Mouse (Mus musculus): ENCODE results near the gene Gm20479. TPM values are rescaled to one million over a fixed set of nuclear protein-coding genes. Genes with fewer than 3 reads are reported as not detected.

The Gm20479 gene
- polyA plus RNA-seq, 1 experiment from 2014 or later: 1.2 TPM

GRCm38 (mm10) chr7:27319411-27319810, 37.8 kb downstream of the Gm20479 start:
- WGBS: 91% methylated on average over 22 of the region's 22 CpGs
- no peak overlapping the region for H3K27ac ChIP-seq (ENCODE audit: low read depth)
- H3K4me1 ChIP-seq (replicated peaks; ENCODE audit: control insufficient read depth, insufficient read depth, low read length): no peaks in the 10 kb centered on the region
- H3K4me2 ChIP-seq (ENCODE audit: low read length): no peak overlapping the region
- DNase-seq (ENCODE audit: low spot score) (no peak), ATAC-seq (replicated peaks; ENCODE audit: low FRiP score, low TSS enrichment, low read depth) (no peak)
- H3K36me3 ChIP-seq (ENCODE audit: control insufficient read depth, insufficient read depth, low read length): peaks cover 61% of the 10 kb centered on the region
- peaks cover 4% of the 10 kb centered on the region; the same call in 1 of the 2 replicates for H3K9me3 ChIP-seq (ENCODE audit: control insufficient read depth, low read length)
- H3K9ac ChIP-seq (ENCODE audit: low read length): no peak overlapping the region
- H3K4me3 ChIP-seq (ENCODE audit: low read depth, low read length): no peak overlapping the region
- H3K27me3 ChIP-seq (replicated peaks; ENCODE audit: control insufficient read depth, insufficient read depth, low read length): no peaks in the 10 kb centered on the region

- no peak overlapping the region for H3K9ac ChIP-seq (ENCODE audit: low read length)
- no peak for ATAC-seq (replicated peaks; ENCODE audit: low FRiP score, low TSS enrichment, low read depth)
- H3K9me3 ChIP-seq (ENCODE audit: control insufficient read depth, low read length): peaks cover 8% of the 10 kb centered on the region; the same call in 1 of the 2 replicates
- no peaks in the 10 kb centered on the region for H3K27me3 ChIP-seq (replicated peaks; ENCODE audit: control insufficient read depth, insufficient read depth, low read length)
- WGBS: 52% methylated on average over 7 of the region's 7 CpGs
- H3K36me3 ChIP-seq (ENCODE audit: control insufficient read depth, insufficient read depth, low read length): peaks cover 46% of the 10 kb centered on the region
- no peaks in the 10 kb centered on the region for H3K4me1 ChIP-seq (replicated peaks; ENCODE audit: control insufficient read depth, insufficient read depth, low read length)
- H3K27ac ChIP-seq (ENCODE audit: low read depth): no peak overlapping the region
- DNase-seq (ENCODE audit: low spot score): no peak
- no peak overlapping the region for H3K4me2 ChIP-seq (ENCODE audit: low read length)
- no peak overlapping the region for H3K4me3 ChIP-seq (ENCODE audit: low read depth, low read length)
Measured at GRCm38 (mm10) chr7:27315958-27316357, 41.3 kb downstream of the Gm20479 start.

GRCm38 (mm10) chr7:27314393-27314792, 42.8 kb downstream of the Gm20479 start:
- H3K27me3 ChIP-seq (replicated peaks; ENCODE audit: control insufficient read depth, insufficient read depth, low read length): no peaks in the 10 kb centered on the region
- H3K9me3 ChIP-seq (ENCODE audit: control insufficient read depth, low read length): peaks cover 8% of the 10 kb centered on the region; the same call in 1 of the 2 replicates
- no peak overlapping the region for H3K4me2 ChIP-seq (ENCODE audit: low read length)
- H3K9ac ChIP-seq (ENCODE audit: low read length): no peak overlapping the region
- no peak overlapping the region for H3K4me3 ChIP-seq (ENCODE audit: low read depth, low read length)
- ATAC-seq (replicated peaks; ENCODE audit: low FRiP score, low TSS enrichment, low read depth) (no peak), DNase-seq (ENCODE audit: low spot score) (no peak)
- H3K27ac ChIP-seq (ENCODE audit: low read depth): no peak overlapping the region
- WGBS: 91% methylated on average over 3 of the region's 3 CpGs
- H3K4me1 ChIP-seq (replicated peaks; ENCODE audit: control insufficient read depth, insufficient read depth, low read length): 0 out of 2 replicates have a peak, but pooled peaks cover 4% of the 10 kb centered on the region
- H3K36me3 ChIP-seq (ENCODE audit: control insufficient read depth, insufficient read depth, low read length): peaks cover 42% of the 10 kb centered on the region

GRCm38 (mm10) chr7:27311651-27312284, 45.5 kb downstream of the Gm20479 start:
- DNase-seq (ENCODE audit: low spot score): no peak
- WGBS: 91% methylated on average over 12 of the region's 12 CpGs
- H3K27ac ChIP-seq (ENCODE audit: low read depth): no peak overlapping the region
- ATAC-seq (replicated peaks; ENCODE audit: low FRiP score, low TSS enrichment, low read depth): no peak
- H3K36me3 ChIP-seq (ENCODE audit: control insufficient read depth, insufficient read depth, low read length): peaks cover 27% of the 10 kb centered on the region
- H3K4me1 ChIP-seq (replicated peaks; ENCODE audit: control insufficient read depth, insufficient read depth, low read length): peaks cover 8% of the 10 kb centered on the region; the same call in 1 of the 2 replicates
- no peak overlapping the region for H3K4me3 ChIP-seq (ENCODE audit: low read depth, low read length)
- H3K27me3 ChIP-seq (replicated peaks; ENCODE audit: control insufficient read depth, insufficient read depth, low read length): no peaks in the 10 kb centered on the region
- peaks cover 8% of the 10 kb centered on the region; the same call in 1 of the 2 replicates for H3K9me3 ChIP-seq (ENCODE audit: control insufficient read depth, low read length)
- no peak overlapping the region for H3K4me2 ChIP-seq (ENCODE audit: low read length)
- H3K9ac ChIP-seq (ENCODE audit: low read length): no peak overlapping the region

- H3K4me3 ChIP-seq (ENCODE audit: low read depth, low read length): no peak overlapping the region
- DNase-seq (ENCODE audit: low spot score) (no peak), ATAC-seq (replicated peaks; ENCODE audit: low FRiP score, low TSS enrichment, low read depth) (no peak)
- no peak overlapping the region for H3K4me2 ChIP-seq (ENCODE audit: low read length)
- H3K27me3 ChIP-seq (replicated peaks; ENCODE audit: control insufficient read depth, insufficient read depth, low read length): no peaks in the 10 kb centered on the region
- peaks cover 8% of the 10 kb centered on the region; the same call in 1 of the 2 replicates for H3K9me3 ChIP-seq (ENCODE audit: control insufficient read depth, low read length)
- 59% methylated on average over 8 of the region's 8 CpGs for WGBS
- H3K4me1 ChIP-seq (replicated peaks; ENCODE audit: control insufficient read depth, insufficient read depth, low read length): peaks cover 8% of the 10 kb centered on the region; the same call in 1 of the 2 replicates
- peaks cover 34% of the 10 kb centered on the region for H3K36me3 ChIP-seq (ENCODE audit: control insufficient read depth, insufficient read depth, low read length)
- no peak overlapping the region for H3K9ac ChIP-seq (ENCODE audit: low read length)
- no peak overlapping the region for H3K27ac ChIP-seq (ENCODE audit: low read depth)
Measured at GRCm38 (mm10) chr7:27310996-27311535, 46.2 kb downstream of the Gm20479 start.

GRCm38 (mm10) chr7:27310306-27310705, 46.9 kb downstream of the Gm20479 start:
- DNase-seq (ENCODE audit: low spot score): no peak
- ATAC-seq (replicated peaks; ENCODE audit: low FRiP score, low TSS enrichment, low read depth): no peak; the same call in 1 of the 2 replicates
- no peak overlapping the region for H3K4me3 ChIP-seq (ENCODE audit: low read depth, low read length)
- WGBS: 13% methylated on average over 17 of the region's 17 CpGs
- H3K27me3 ChIP-seq (replicated peaks; ENCODE audit: control insufficient read depth, insufficient read depth, low read length): no peaks in the 10 kb centered on the region
- H3K4me1 ChIP-seq (replicated peaks; ENCODE audit: control insufficient read depth, insufficient read depth, low read length): peaks cover 8% of the 10 kb centered on the region; the same call in 1 of the 2 replicates
- H3K9ac ChIP-seq (ENCODE audit: low read length): 0 out of 2 replicates have a peak overlapping the region, but pooled peaks have one; percentile 14
- peaks cover 8% of the 10 kb centered on the region; the same call in 1 of the 2 replicates for H3K9me3 ChIP-seq (ENCODE audit: control insufficient read depth, low read length)
- H3K4me2 ChIP-seq (ENCODE audit: low read length): peak overlapping the region; percentile 32
- no peak overlapping the region for H3K27ac ChIP-seq (ENCODE audit: low read depth)
- peaks cover 41% of the 10 kb centered on the region for H3K36me3 ChIP-seq (ENCODE audit: control insufficient read depth, insufficient read depth, low read length)

- ATAC-seq (replicated peaks; ENCODE audit: low FRiP score, low TSS enrichment, low read depth) (no peak), DNase-seq (ENCODE audit: low spot score) (no peak)
- Histone ChIP-seq H3K36me3 (ENCODE audit: control insufficient read depth, insufficient read depth, low read length) (peaks cover 46% of the 10 kb centered on the region), H3K27ac (ENCODE audit: low read depth) (no peak overlapping the region), H3K4me1 (replicated peaks; ENCODE audit: control insufficient read depth, insufficient read depth, low read length) (peaks cover 8% of the 10 kb centered on the region; the same call in 1 of the 2 replicates), H3K9me3 (ENCODE audit: control insufficient read depth, low read length) (peaks cover 8% of the 10 kb centered on the region; the same call in 1 of the 2 replicates), H3K4me2 (ENCODE audit: low read length) (no peak overlapping the region), H3K9ac (ENCODE audit: low read length) (no peak overlapping the region), H3K27me3 (replicated peaks; ENCODE audit: control insufficient read depth, insufficient read depth, low read length) (no peaks in the 10 kb centered on the region), H3K4me3 (ENCODE audit: low read depth, low read length) (no peak overlapping the region)
- 84% methylated on average over 3 of the region's 3 CpGs for WGBS
Measured at GRCm38 (mm10) chr7:27309832-27310231, 47.4 kb downstream of the Gm20479 start.

- Histone ChIP-seq H3K36me3 (ENCODE audit: control insufficient read depth, insufficient read depth, low read length) (peaks cover 41% of the 10 kb centered on the region), H3K27me3 (replicated peaks; ENCODE audit: control insufficient read depth, insufficient read depth, low read length) (no peaks in the 10 kb centered on the region), H3K9ac (ENCODE audit: low read length) (no peak overlapping the region), H3K27ac (ENCODE audit: low read depth) (no peak overlapping the region), H3K9me3 (ENCODE audit: control insufficient read depth, low read length) (peaks cover under 1% of the 10 kb centered on the region; the same call in 1 of the 2 replicates), H3K4me3 (ENCODE audit: low read depth, low read length) (peak overlapping the region; percentile 27), H3K4me2 (ENCODE audit: low read length) (peak overlapping the region; percentile 53), H3K4me1 (replicated peaks; ENCODE audit: control insufficient read depth, insufficient read depth, low read length) (peaks cover 8% of the 10 kb centered on the region; the same call in 1 of the 2 replicates)
- DNase-seq (ENCODE audit: low spot score) (peak; percentile 82), ATAC-seq (replicated peaks; ENCODE audit: low FRiP score, low TSS enrichment, low read depth) (peak; percentile 72)
- 12% methylated on average over 28 of the region's 28 CpGs for WGBS
Measured at GRCm38 (mm10) chr7:27308821-27309549, 48.2 kb downstream of the Gm20479 start.
